Mouse (Mus musculus): ENCODE data around the gene Sox5. TPM values are rescaled to one million over a fixed set of nuclear protein-coding genes. Genes with fewer than 3 reads are reported as not detected.

The Sox5 gene
- polyA plus RNA-seq, 1 experiment from 2014 or later, result 19.9 TPM

GRCm38 (mm10) chr6:144307551-144308149 lies 474.1 kb downstream of the Sox5 start:
- 86% methylated on average over 12 of the region's 12 CpGs for WGBS
- H3K4me3 ChIP-seq, result no peak overlapping the region
- H3K36me3 ChIP-seq, result no peaks in the 10 kb centered on the region
- H3K9ac ChIP-seq, result no peak overlapping the region
- H3K9me3 ChIP-seq (replicated peaks), result no peaks in the 10 kb centered on the region
- no peak overlapping the region for H3K27ac ChIP-seq (ENCODE audit: poor library complexity, severe bottlenecking)
- ATAC-seq (ENCODE audit: insufficient number of reproducible peaks, low FRiP score), result no peak
- no peak overlapping the region for H3K4me2 ChIP-seq
- no peaks in the 10 kb centered on the region for H3K4me1 ChIP-seq (replicated peaks)
- H3K27me3 ChIP-seq (replicated peaks), result no peaks in the 10 kb centered on the region

- H3K27me3 ChIP-seq (replicated peaks), result no peaks in the 10 kb centered on the region
- H3K4me1 ChIP-seq (replicated peaks), result peaks cover 4% of the 10 kb centered on the region; the same call in 1 of the 2 replicates
- no peaks in the 10 kb centered on the region for H3K36me3 ChIP-seq
- H3K4me3 ChIP-seq, result no peak overlapping the region
- ATAC-seq (ENCODE audit: insufficient number of reproducible peaks, low FRiP score), result no peak
- WGBS, result 83% methylated on average over 6 of the region's 6 CpGs
- no peak overlapping the region for H3K27ac ChIP-seq (ENCODE audit: poor library complexity, severe bottlenecking)
- H3K9me3 ChIP-seq (replicated peaks), result no peaks in the 10 kb centered on the region
- H3K9ac ChIP-seq, result no peak overlapping the region
- no peak overlapping the region for H3K4me2 ChIP-seq
These were observed 479.0 kb downstream of the Sox5 start for GRCm38 (mm10) chr6:144302823-144303222.

DNA sequence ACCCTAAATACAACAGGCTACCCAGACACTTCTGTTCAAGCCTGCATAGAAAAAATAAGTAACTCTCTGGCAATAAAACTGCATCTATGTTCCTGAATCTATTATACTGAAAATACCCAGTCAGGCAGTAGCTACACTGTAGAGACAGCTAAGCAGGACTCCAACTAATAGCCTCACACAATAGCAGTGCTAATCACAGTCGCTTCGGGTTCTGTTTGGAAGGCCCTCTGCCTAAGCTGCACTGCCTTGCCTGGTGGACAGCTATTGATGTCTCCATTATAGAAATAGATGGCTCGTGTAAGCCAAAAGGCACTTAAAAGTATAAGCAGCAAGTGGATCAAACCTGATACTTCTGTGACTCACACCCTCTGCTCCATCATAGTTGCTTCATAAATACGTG lies 480.7 kb downstream of the Sox5 start:
- 68% methylated on average over 4 of the region's 4 CpGs for WGBS
- Histone ChIP-seq H3K4me3 (no peak overlapping the region), H3K27ac (ENCODE audit: poor library complexity, severe bottlenecking) (no peak overlapping the region), H3K4me1 (replicated peaks) (peaks cover 4% of the 10 kb centered on the region; the same call in 1 of the 2 replicates), H3K9me3 (replicated peaks) (0 out of 2 replicates have a peak, but pooled peaks cover 2% of the 10 kb centered on the region), H3K27me3 (replicated peaks) (no peaks in the 10 kb centered on the region), H3K9ac (no peak overlapping the region), H3K36me3 (no peaks in the 10 kb centered on the region), H3K4me2 (no peak overlapping the region)
- ATAC-seq (ENCODE audit: insufficient number of reproducible peaks, low FRiP score), result no peak

- WGBS, result 44% methylated on average over 7 of the region's 7 CpGs
- H3K9me3 ChIP-seq (replicated peaks), result 0 out of 2 replicates have a peak, but pooled peaks cover 6% of the 10 kb centered on the region
- H3K36me3 ChIP-seq, result no peaks in the 10 kb centered on the region
- no peak overlapping the region for H3K4me2 ChIP-seq
- H3K4me1 ChIP-seq (replicated peaks), result peaks cover 4% of the 10 kb centered on the region; the same call in 1 of the 2 replicates
- no peak overlapping the region for H3K27ac ChIP-seq (ENCODE audit: poor library complexity, severe bottlenecking)
- H3K27me3 ChIP-seq (replicated peaks), result no peaks in the 10 kb centered on the region
- no peak overlapping the region for H3K4me3 ChIP-seq
- no peak overlapping the region for H3K9ac ChIP-seq
- no peak for ATAC-seq (ENCODE audit: insufficient number of reproducible peaks, low FRiP score)
These were observed 482.3 kb downstream of the Sox5 start for GRCm38 (mm10) chr6:144299503-144299858.

DNA sequence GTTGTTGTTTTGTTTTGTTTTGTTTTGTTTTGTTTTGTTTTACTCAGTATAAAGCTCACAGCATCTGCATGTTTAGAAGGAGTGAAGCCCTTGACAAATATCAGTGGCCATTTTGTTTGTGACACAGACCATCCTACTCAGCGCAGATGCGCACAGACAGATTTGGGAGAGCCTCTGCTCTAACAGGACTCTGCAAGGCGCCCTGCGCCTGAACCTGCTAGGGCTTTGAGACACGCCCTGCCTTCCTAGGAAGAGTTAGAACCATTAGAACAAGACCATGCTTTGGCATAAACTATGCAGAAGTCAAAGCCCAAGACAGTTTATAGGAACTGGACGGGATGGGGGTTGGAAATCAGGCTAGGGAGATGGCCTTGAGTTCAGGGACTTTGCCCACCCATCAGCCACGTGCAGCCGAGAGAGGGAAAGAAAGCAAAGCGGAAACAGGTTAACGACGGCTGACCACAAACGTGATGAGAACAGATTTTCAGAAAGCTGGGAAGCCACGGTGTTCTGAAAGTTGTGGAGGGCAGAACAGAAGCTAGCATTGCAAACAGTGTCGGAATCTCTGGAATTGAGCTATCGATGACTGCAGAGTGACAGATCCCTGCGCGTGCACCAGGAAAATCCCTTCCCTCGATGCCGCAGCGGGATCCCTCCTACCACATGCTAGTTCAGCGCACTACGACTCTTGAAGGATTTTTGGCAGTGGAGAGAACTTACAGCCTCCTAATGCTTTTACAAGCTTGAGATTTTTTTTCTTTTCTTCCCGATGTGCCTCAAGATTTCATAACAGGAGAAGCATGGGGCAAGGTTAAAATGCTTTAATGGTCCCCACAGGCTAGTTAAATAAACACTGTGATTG lies 482.9 kb downstream of the Sox5 start:
- 68% methylated on average over 23 of the region's 23 CpGs for whole genome bisulfite sequencing
- no peaks in the 10 kb centered on the region for H3K27me3 ChIP-seq (replicated peaks)
- no peak overlapping the region for H3K27ac ChIP-seq (ENCODE audit: poor library complexity, severe bottlenecking)
- no peak for ATAC-seq (ENCODE audit: insufficient number of reproducible peaks, low FRiP score)
- H3K36me3 ChIP-seq, result no peaks in the 10 kb centered on the region
- H3K9me3 ChIP-seq (replicated peaks), result 0 out of 2 replicates have a peak, but pooled peaks cover 6% of the 10 kb centered on the region
- H3K4me2 ChIP-seq, result no peak overlapping the region
- H3K9ac ChIP-seq, result no peak overlapping the region
- no peak overlapping the region for H3K4me3 ChIP-seq
- peaks cover 4% of the 10 kb centered on the region; the same call in 1 of the 2 replicates for H3K4me1 ChIP-seq (replicated peaks)

DNA sequence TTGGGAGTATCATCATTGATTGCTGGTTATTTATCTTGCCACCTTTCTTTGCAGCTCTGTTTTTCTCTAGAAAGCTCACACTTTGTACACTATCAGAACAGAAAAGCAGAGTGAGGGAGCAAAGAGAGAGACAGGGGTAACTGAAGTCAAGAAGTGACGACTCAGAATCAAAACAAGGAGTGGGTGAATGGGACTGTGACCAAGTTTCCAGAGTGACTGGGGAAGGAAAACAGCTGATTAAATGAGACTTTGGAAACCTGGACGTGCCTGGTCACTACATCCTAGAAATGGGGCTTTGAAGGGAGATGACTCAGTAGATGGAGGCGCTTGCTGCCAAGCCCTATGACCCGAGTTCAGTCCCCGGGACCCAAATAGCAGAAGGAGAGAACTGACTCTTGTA lies 483.9 kb downstream of the Sox5 start:
- ATAC-seq (ENCODE audit: insufficient number of reproducible peaks, low FRiP score), result no peak
- H3K9ac ChIP-seq, result no peak overlapping the region
- H3K4me3 ChIP-seq, result no peak overlapping the region
- H3K27ac ChIP-seq (ENCODE audit: poor library complexity, severe bottlenecking), result no peak overlapping the region
- no peak overlapping the region for H3K4me2 ChIP-seq
- no peaks in the 10 kb centered on the region for H3K27me3 ChIP-seq (replicated peaks)
- 66% methylated on average over 5 of the region's 5 CpGs for WGBS
- peaks cover 4% of the 10 kb centered on the region; the same call in 1 of the 2 replicates for H3K4me1 ChIP-seq (replicated peaks)
- 0 out of 2 replicates have a peak, but pooled peaks cover 6% of the 10 kb centered on the region for H3K9me3 ChIP-seq (replicated peaks)
- no peaks in the 10 kb centered on the region for H3K36me3 ChIP-seq

DNA sequence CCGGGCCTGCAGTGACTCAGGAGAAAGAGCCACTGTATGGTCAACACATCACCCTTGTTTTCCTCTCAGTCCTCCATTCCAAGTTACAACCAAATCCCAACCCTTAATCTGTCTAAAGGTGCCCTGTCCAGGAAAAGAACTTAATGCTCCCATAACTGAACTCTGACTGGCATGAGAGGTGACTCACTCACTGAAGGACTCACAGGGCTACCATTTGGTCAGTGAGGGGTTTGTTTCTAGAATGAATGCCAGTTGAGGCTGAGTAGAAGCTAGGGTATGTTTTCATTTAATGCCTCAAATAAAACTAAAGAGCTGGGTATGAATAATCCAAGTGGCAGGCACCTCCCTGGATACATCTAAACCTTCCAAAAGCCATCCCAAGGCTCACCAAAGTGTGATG lies 484.6 kb downstream of the Sox5 start:
- no peaks in the 10 kb centered on the region for H3K27me3 ChIP-seq (replicated peaks)
- no peak overlapping the region for H3K4me2 ChIP-seq
- no peaks in the 10 kb centered on the region for H3K36me3 ChIP-seq
- WGBS, result 81% methylated on average over 1 of the region's 1 CpGs
- H3K4me3 ChIP-seq, result no peak overlapping the region
- no peak overlapping the region for H3K27ac ChIP-seq (ENCODE audit: poor library complexity, severe bottlenecking)
- 0 out of 2 replicates have a peak, but pooled peaks cover 6% of the 10 kb centered on the region for H3K9me3 ChIP-seq (replicated peaks)
- no peak overlapping the region for H3K9ac ChIP-seq
- no peak for ATAC-seq (ENCODE audit: insufficient number of reproducible peaks, low FRiP score)
- H3K4me1 ChIP-seq (replicated peaks), result peaks cover 4% of the 10 kb centered on the region; the same call in 1 of the 2 replicates

- Histone ChIP-seq H3K9ac (no peak overlapping the region), H3K36me3 (no peaks in the 10 kb centered on the region), H3K27ac (ENCODE audit: poor library complexity, severe bottlenecking) (no peak overlapping the region), H3K27me3 (replicated peaks) (no peaks in the 10 kb centered on the region), H3K9me3 (replicated peaks) (0 out of 2 replicates have a peak, but pooled peaks cover 6% of the 10 kb centered on the region), H3K4me3 (no peak overlapping the region), H3K4me1 (replicated peaks) (no peaks in the 10 kb centered on the region), H3K4me2 (no peak overlapping the region)
- 78% methylated on average over 4 of the region's 4 CpGs for WGBS
- ATAC-seq (ENCODE audit: insufficient number of reproducible peaks, low FRiP score), result no peak
These were observed 490.3 kb downstream of the Sox5 start for GRCm38 (mm10) chr6:144291526-144291925.

DNA sequence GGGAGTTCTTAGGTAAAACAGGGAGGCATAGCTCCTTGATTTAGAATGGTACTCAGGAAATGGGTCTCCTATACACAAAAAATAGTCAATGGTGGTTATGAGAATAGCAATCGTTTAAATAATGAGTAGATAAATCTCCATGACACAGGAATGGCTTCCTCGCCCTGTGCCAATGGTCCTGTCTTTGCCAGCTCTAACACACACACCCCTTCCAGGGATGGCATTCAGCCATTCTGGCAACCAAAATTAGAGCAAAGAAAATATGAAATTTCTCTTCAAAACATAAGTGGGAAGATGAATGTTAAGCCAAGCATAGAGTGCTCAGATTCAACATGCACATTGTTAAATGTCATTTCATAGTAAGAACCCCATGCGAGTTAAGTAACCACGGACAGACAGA lies 495.7 kb downstream of the Sox5 start:
- H3K27me3 ChIP-seq (replicated peaks), result no peaks in the 10 kb centered on the region
- whole genome bisulfite sequencing, result 81% methylated on average over 4 of the region's 4 CpGs
- H3K9ac ChIP-seq, result no peak overlapping the region
- no peaks in the 10 kb centered on the region for H3K36me3 ChIP-seq
- ATAC-seq (ENCODE audit: insufficient number of reproducible peaks, low FRiP score), result no peak
- H3K4me3 ChIP-seq, result no peak overlapping the region
- H3K4me2 ChIP-seq, result no peak overlapping the region
- H3K27ac ChIP-seq (ENCODE audit: poor library complexity, severe bottlenecking), result no peak overlapping the region
- 0 out of 2 replicates have a peak, but pooled peaks cover 5% of the 10 kb centered on the region for H3K9me3 ChIP-seq (replicated peaks)
- no peaks in the 10 kb centered on the region for H3K4me1 ChIP-seq (replicated peaks)

DNA sequence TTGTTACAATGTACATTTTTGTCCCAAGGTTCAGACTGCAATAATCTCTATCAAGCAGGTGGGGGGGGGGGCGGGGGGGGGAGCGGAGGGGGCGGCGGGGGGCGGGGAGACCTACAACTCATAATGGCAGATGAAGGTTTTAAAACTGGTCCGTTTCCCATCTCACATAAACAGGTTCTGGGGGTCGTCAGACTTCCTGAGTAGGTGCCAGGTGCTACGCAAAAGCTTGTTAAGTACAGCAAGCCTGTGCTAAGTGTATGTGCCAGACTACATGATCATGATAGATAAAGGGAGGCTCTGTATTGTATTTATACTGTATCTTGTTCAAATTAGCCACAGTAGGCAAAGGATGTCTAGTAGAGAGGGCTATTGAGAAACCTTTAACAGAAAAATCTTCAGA lies 498.6 kb downstream of the Sox5 start:
- no peak overlapping the region for H3K4me2 ChIP-seq
- 0 out of 2 replicates have a peak, but pooled peaks cover 5% of the 10 kb centered on the region for H3K9me3 ChIP-seq (replicated peaks)
- no peaks in the 10 kb centered on the region for H3K36me3 ChIP-seq
- no peak for ATAC-seq (ENCODE audit: insufficient number of reproducible peaks, low FRiP score)
- no peak overlapping the region for H3K27ac ChIP-seq (ENCODE audit: poor library complexity, severe bottlenecking)
- no peak overlapping the region for H3K9ac ChIP-seq
- no peaks in the 10 kb centered on the region for H3K4me1 ChIP-seq (replicated peaks)
- H3K4me3 ChIP-seq, result no peak overlapping the region
- no peaks in the 10 kb centered on the region for H3K27me3 ChIP-seq (replicated peaks)
- 62% methylated on average over 8 of the region's 8 CpGs for WGBS

- 0 out of 2 replicates have a peak, but pooled peaks cover 5% of the 10 kb centered on the region for H3K9me3 ChIP-seq (replicated peaks)
- H3K9ac ChIP-seq, result no peak overlapping the region
- H3K27ac ChIP-seq (ENCODE audit: poor library complexity, severe bottlenecking), result no peak overlapping the region
- no peak for ATAC-seq (ENCODE audit: insufficient number of reproducible peaks, low FRiP score)
- H3K36me3 ChIP-seq, result no peaks in the 10 kb centered on the region
- 69% methylated on average over 12 of the region's 12 CpGs for WGBS
- no peak overlapping the region for H3K4me2 ChIP-seq
- no peaks in the 10 kb centered on the region for H3K27me3 ChIP-seq (replicated peaks)
- no peaks in the 10 kb centered on the region for H3K4me1 ChIP-seq (replicated peaks)
- H3K4me3 ChIP-seq, result no peak overlapping the region
These were observed 499.0 kb downstream of the Sox5 start for GRCm38 (mm10) chr6:144282756-144283155.
